Mouse (Mus musculus) stomach, postnatal 0 days (tissue): ENCODE results near the gene Id4. TPM values are rescaled to one million over a fixed set of nuclear protein-coding genes. Genes with fewer than 3 reads are reported as not detected.

Source experiments
- ATAC-seq: fragments of 200-750 bp; cut with Nextera tagmentation; 2 replicates; pipeline ENCODE4 v1.8.0; 2017; ENCODE audit not compliant: low FRiP score, low TSS enrichment
- DNase-seq: peaks from one replicate; pipeline ENCODE4 v3.0.0-alpha.2; 2016; ENCODE audit warnings: low spot score
- H3K27ac ChIP-seq: fragments of 300-500 bp; sonication (generic); replicated peaks from 2 replicates; pipeline ENCODE4 v1.5.1; 2014; ENCODE audit warnings: mild to moderate bottlenecking, control low read depth
- H3K27me3 ChIP-seq: fragments of 300-500 bp; sonication (generic); 2 replicates; pipeline ENCODE4 v1.6.1; 2014; ENCODE audit warnings: low read length; ENCODE audit not compliant: control insufficient read depth, insufficient read depth
- H3K36me3 ChIP-seq: fragments of 300-500 bp; sonication (generic); 2 replicates; pipeline ENCODE4 v1.6.1; 2014; ENCODE audit warnings: low read length, mixed read lengths; ENCODE audit not compliant: control insufficient read depth, insufficient read depth
- H3K4me1 ChIP-seq: fragments of 300-500 bp; sonication (generic); replicated peaks from 2 replicates; pipeline ENCODE4 v1.6.1; 2014; ENCODE audit warnings: antibody characterized with exemption; ENCODE audit not compliant: control insufficient read depth, insufficient read depth
- H3K4me2 ChIP-seq: fragments of 300-500 bp; sonication (generic); replicated peaks from 2 replicates; pipeline ENCODE4 v1.6.1; 2014; ENCODE audit warnings: low read depth, mild to moderate bottlenecking, control low read depth, moderate library complexity
- H3K4me3 ChIP-seq: fragments of 300-500 bp; sonication (generic); 2 replicates; pipeline ENCODE4 v1.5.1; 2014; ENCODE audit warnings: low read depth, low read length, control low read depth
- H3K9ac ChIP-seq: fragments of 300-500 bp; sonication (generic); 2 replicates; pipeline ENCODE4 v1.6.1; 2014; ENCODE audit warnings: mild to moderate bottlenecking, low read length, control low read depth, mixed read lengths
- H3K9me3 ChIP-seq: fragments of 300-500 bp; sonication (generic); 2 replicates; pipeline ENCODE4 v1.6.1; 2016; ENCODE audit warnings: low read length; ENCODE audit not compliant: control insufficient read depth
- CTCF ChIP-seq: IDR thresholded peaks from 2 replicates; pipeline ENCODE4 v1.5.1; 2016; ENCODE audit warnings: antibody characterized with exemption, low read depth, mild to moderate bottlenecking, moderate library complexity
- EP300 ChIP-seq: optimal IDR thresholded peaks from 2 replicates; pipeline ENCODE3; 2016; ENCODE audit warnings: antibody characterized with exemption
- WGBS: fragments of 180-500 bp; shearing (Covaris S2); extraction: QIAGEN DNeasy Blood & Tissue Kit; methylation state at CpG from one replicate; pipeline ENCODE4 v1.1.7; 2014; 5-methylcytosine and 5-hydroxymethylcytosine counted together
- polyA plus RNA-seq: library from polyadenylated mRNA; unstranded; fragments of >200 nt; fragmentation: Nextera tagmentation; extraction: Ambion mirVana; gene quantifications from 2 replicates; pipeline ENCODE4 v1.2.1, GENCODE M21; 2015

Id4 gene
- polyA plus RNA-seq, 1 experiment from 2014 or later = 15.4 TPM

GRCm38 (mm10) chr13:48276981-48277380 lies 16.0 kb downstream of the Id4 start:
- H3K9me3 ChIP-seq = no peaks in the 10 kb centered on the region
- TF ChIP-seq EP300 (no peak), CTCF (no peak)
- H3K4me2 ChIP-seq = no peak overlapping the region
- H3K36me3 ChIP-seq = no peaks in the 10 kb centered on the region
- no peaks in the 10 kb centered on the region for H3K4me1 ChIP-seq
- no peak for ATAC-seq
- DNase-seq = no peak
- H3K27ac ChIP-seq = no peak overlapping the region
- H3K27me3 ChIP-seq = no peaks in the 10 kb centered on the region
- no peak overlapping the region for H3K9ac ChIP-seq
- 63% methylated on average over 7 of the region's 7 CpGs for WGBS
- H3K4me3 ChIP-seq = no peak overlapping the region

- Histone ChIP-seq H3K9ac (no peak overlapping the region), H3K4me3 (no peak overlapping the region), H3K36me3 (no peaks in the 10 kb centered on the region), H3K4me1 (no peaks in the 10 kb centered on the region), H3K9me3 (no peaks in the 10 kb centered on the region), H3K27ac (no peak overlapping the region), H3K4me2 (no peak overlapping the region), H3K27me3 (no peaks in the 10 kb centered on the region)
- 64% methylated on average over 9 of the region's 9 CpGs for WGBS
- TF ChIP-seq CTCF (no peak), EP300 (no peak)
- ATAC-seq (no peak), DNase-seq (no peak)
Measured at GRCm38 (mm10) chr13:48284426-48284825, 23.4 kb downstream of the Id4 start.

DNA sequence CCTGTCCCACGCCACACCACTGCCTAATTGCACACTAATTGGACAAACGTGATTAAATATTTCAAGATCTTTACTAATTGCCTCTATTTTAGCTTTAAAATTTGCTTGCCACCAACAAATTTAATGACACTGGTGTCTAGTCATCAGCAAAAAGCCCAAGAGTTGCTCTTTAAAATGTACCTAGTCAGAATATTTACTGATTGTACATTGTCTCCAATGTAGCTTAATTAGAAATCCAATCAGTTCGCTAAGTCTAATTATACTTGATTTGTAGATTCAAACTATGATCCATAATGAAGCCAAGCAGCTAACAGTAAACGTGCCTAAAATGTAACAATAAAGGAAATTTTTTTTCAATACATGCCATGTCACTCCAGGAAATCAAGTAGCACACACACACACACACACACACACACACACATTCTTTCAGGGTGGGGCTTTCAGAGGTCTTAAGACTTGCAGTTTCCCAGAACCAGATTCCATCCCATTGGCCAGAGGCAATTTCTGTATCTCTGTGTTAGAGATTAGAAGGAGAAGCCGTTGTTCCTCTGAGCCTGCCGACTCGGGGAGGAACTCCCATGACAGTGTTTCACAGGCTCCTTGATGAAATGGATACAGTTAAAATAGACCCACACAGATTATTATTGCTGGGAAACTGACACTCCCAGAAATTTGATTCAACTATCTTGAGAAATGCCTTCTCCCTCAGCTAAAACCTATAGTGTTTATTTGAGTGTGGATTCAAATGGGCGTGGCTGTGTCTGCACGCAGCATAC lies 24.1 kb downstream of the Id4 start:
- peak; percentile 23 for DNase-seq
- Histone ChIP-seq H3K36me3 (no peaks in the 10 kb centered on the region), H3K4me2 (no peak overlapping the region), H3K27ac (no peak overlapping the region), H3K9me3 (no peaks in the 10 kb centered on the region), H3K27me3 (no peaks in the 10 kb centered on the region), H3K9ac (no peak overlapping the region), H3K4me3 (no peak overlapping the region), H3K4me1 (no peaks in the 10 kb centered on the region)
- WGBS = 51% methylated on average over 9 of the region's 9 CpGs
- no peak for ATAC-seq
- TF ChIP-seq EP300 (no peak), CTCF (no peak)

DNA sequence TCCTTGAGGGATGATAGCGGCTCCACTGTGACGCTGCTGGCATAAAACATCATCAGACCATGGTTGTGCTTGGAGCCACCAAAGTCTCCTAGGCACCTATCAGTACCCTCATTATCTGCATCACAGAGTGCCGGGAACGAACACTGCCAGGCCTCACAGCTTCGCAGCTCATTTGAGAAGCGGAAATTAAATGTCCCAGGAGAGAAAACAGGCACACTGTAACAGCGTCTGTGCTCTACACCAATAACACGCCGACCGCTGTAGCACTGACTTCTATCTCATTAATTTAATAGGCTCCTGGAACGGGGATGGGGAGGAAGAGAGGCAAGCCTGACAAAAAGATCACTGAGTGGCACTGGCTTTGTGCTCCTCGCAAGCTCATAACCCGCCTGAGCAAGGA lies 29.4 kb downstream of the Id4 start:
- TF ChIP-seq CTCF (no peak), EP300 (no peak)
- Histone ChIP-seq H3K4me1 (no peaks in the 10 kb centered on the region), H3K9me3 (no peaks in the 10 kb centered on the region), H3K4me3 (no peak overlapping the region), H3K9ac (no peak overlapping the region), H3K27me3 (no peaks in the 10 kb centered on the region), H3K4me2 (no peak overlapping the region), H3K27ac (no peak overlapping the region), H3K36me3 (no peaks in the 10 kb centered on the region)
- 69% methylated on average over 13 of the region's 13 CpGs for WGBS
- DNase-seq (no peak), ATAC-seq (no peak)

DNA sequence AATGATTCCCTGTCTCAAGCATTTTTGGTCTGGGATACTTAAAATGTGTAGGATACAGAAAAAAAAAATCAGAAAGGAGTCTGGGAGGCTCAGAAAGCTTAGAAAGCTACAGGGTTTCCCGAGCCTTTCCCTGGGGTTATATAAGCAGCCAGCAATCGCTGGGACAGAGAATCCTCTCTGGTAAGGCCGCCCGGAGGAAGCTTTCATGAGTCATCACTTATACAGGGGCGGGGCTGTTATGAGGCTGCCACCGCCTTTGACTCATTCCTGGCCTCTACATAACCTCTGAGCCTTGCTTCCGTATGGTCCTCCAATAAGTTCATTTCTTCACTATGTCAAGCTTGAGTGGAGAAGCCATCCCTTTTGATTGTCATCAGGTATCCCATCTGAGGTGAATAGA lies 53.5 kb downstream of the Id4 start:
- 32% methylated on average over 7 of the region's 7 CpGs for WGBS
- Histone ChIP-seq H3K4me3 (no peak overlapping the region), H3K4me2 (no peak overlapping the region), H3K9me3 (no peaks in the 10 kb centered on the region), H3K36me3 (no peaks in the 10 kb centered on the region), H3K9ac (no peak overlapping the region), H3K27ac (no peak overlapping the region), H3K27me3 (no peaks in the 10 kb centered on the region), H3K4me1 (no peaks in the 10 kb centered on the region)
- TF ChIP-seq EP300 (no peak), CTCF (no peak)
- DNase-seq (peak; percentile 62), ATAC-seq (peak; percentile 92)
